Mouse (Mus musculus): ENCODE data around the gene Gm17428. TPM values are rescaled to one million over a fixed set of nuclear protein-coding genes. Genes with fewer than 3 reads are reported as not detected.
A peak's percentile ranks its signal among the peaks of the same experiment; 100 is the strongest.

The Gm17428 gene
- not detected in 2 replicates for polyA plus RNA-seq (2015; fragmentation: Nextera tagmentation; extraction: Ambion mirVana)

- Histone ChIP-seq H3K4me2 (replicated peaks; ENCODE audit: low read depth) (no peak within 1 kb of the TSS), H3K27ac (replicated peaks) (no peak within 1 kb of the TSS), H3K9me3 (ENCODE audit: control insufficient read depth, low read length) (no peaks in the 10 kb centered on the region), H3K4me3 (ENCODE audit: low read depth, low read length) (no peak within 1 kb of the TSS), H3K27me3 (ENCODE audit: control insufficient read depth, insufficient read depth, low read length) (no peaks in the 10 kb centered on the region), H3K9ac (ENCODE audit: low read length) (no peak within 1 kb of the TSS), H3K4me1 (replicated peaks; ENCODE audit: control insufficient read depth, insufficient read depth) (no peaks in the 10 kb centered on the region), H3K36me3 (ENCODE audit: control insufficient read depth, insufficient read depth, low read length) (no peaks in the 10 kb centered on the region)
- DNase-seq (ENCODE audit: low spot score) (no peak), ATAC-seq (ENCODE audit: low FRiP score, low TSS enrichment) (no peak)
- WGBS, result 66% methylated on average over 1 of the region's 1 CpGs
- no peak for TF ChIP-seq CTCF (IDR thresholded peaks at IDR 0.05; ENCODE audit: low read depth)
- no peak for TF ChIP-seq EP300 (optimal IDR thresholded peaks at IDR 0.05)
Measured at GRCm38 (mm10) chr14:54976633-54977032, at the start of gene Gm17428. TSS of gene Gm17428 (plus strand) at chr14:54976933.

DNA sequence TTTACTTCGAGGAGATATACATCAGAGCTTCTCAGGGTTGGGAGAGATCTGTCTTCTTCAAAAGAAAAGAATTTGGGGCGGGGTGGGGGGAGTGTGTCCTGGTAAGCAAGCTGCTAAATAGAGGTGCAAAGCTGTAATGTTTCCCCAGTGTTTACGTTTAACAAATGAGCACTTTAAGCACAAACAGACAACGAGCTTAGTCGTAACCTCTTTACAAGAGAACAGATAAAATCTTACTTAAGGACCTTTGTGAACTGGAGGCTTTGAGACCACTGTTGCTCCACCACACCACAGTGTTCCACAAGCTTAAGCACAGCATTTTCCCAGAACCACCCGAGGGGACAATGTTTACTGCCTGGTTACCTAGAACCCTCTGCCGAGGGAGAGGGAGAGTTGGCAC lies 49.4 kb upstream of the Gm17428 start:
- 18% methylated on average over 7 of the region's 7 CpGs for WGBS
- Histone ChIP-seq H3K9ac (ENCODE audit: low read length) (peak overlapping the region; percentile 88), H3K4me1 (replicated peaks; ENCODE audit: control insufficient read depth, insufficient read depth) (peaks cover 4% of the 10 kb centered on the region), H3K36me3 (ENCODE audit: control insufficient read depth, insufficient read depth, low read length) (no peaks in the 10 kb centered on the region), H3K9me3 (ENCODE audit: control insufficient read depth, low read length) (no peaks in the 10 kb centered on the region), H3K27ac (replicated peaks) (peak overlapping the region; percentile 98), H3K27me3 (ENCODE audit: control insufficient read depth, insufficient read depth, low read length) (no peaks in the 10 kb centered on the region), H3K4me3 (ENCODE audit: low read depth, low read length) (peak overlapping the region; percentile 56; the same call in 1 of the 2 replicates), H3K4me2 (replicated peaks; ENCODE audit: low read depth) (peak overlapping the region; percentile 88)
- ATAC-seq (ENCODE audit: low FRiP score, low TSS enrichment) (no peak), DNase-seq (ENCODE audit: low spot score) (no peak)
- no peak for TF ChIP-seq CTCF (IDR thresholded peaks at IDR 0.05; ENCODE audit: low read depth)
- no peak for TF ChIP-seq EP300 (optimal IDR thresholded peaks at IDR 0.05)

DNA sequence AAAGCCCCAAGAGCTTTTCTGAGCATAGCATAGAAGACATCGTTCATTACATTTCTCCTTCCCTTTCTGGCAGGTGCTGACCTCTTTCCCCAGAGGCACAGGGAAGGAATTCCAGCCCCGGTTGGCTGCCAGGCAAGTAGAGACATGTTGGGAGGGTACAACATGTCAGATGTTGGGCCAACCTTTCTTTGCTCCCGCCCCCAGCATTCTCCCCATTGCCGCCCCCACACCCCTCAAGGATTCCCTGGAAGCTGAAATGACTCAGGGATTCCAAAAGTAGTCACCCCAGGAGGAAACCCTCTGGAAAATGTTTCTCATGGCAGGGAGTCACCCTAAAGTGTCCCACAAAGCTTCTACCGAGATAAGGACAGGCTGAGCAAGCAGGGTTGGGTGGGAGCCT lies 46.9 kb upstream of the Gm17428 start:
- ATAC-seq (ENCODE audit: low FRiP score, low TSS enrichment) (no peak), DNase-seq (ENCODE audit: low spot score) (no peak)
- peak overlapping the region; percentile 53 for H3K27ac ChIP-seq (replicated peaks)
- TF ChIP-seq EP300 (optimal IDR thresholded peaks at IDR 0.05), result no peak
- no peak for TF ChIP-seq CTCF (IDR thresholded peaks at IDR 0.05; ENCODE audit: low read depth)
- peaks cover 4% of the 10 kb centered on the region for H3K4me1 ChIP-seq (replicated peaks; ENCODE audit: control insufficient read depth, insufficient read depth)
- no peak overlapping the region for H3K9ac ChIP-seq (ENCODE audit: low read length)
- H3K36me3 ChIP-seq (ENCODE audit: control insufficient read depth, insufficient read depth, low read length), result no peaks in the 10 kb centered on the region
- H3K9me3 ChIP-seq (ENCODE audit: control insufficient read depth, low read length), result no peaks in the 10 kb centered on the region
- H3K4me3 ChIP-seq (ENCODE audit: low read depth, low read length), result no peak overlapping the region
- WGBS, result 48% methylated on average over 5 of the region's 5 CpGs
- H3K27me3 ChIP-seq (ENCODE audit: control insufficient read depth, insufficient read depth, low read length), result no peaks in the 10 kb centered on the region
- no peak overlapping the region for H3K4me2 ChIP-seq (replicated peaks; ENCODE audit: low read depth)

GRCm38 (mm10) chr14:54930431-54930830 lies 46.3 kb upstream of the Gm17428 start:
- TF ChIP-seq CTCF (IDR thresholded peaks at IDR 0.05; ENCODE audit: low read depth) (no peak), EP300 (optimal IDR thresholded peaks at IDR 0.05) (no peak)
- no peak for ATAC-seq (ENCODE audit: low FRiP score, low TSS enrichment)
- Histone ChIP-seq H3K4me2 (replicated peaks; ENCODE audit: low read depth) (no peak overlapping the region), H3K4me1 (replicated peaks; ENCODE audit: control insufficient read depth, insufficient read depth) (peaks cover 4% of the 10 kb centered on the region), H3K9ac (ENCODE audit: low read length) (no peak overlapping the region), H3K27me3 (ENCODE audit: control insufficient read depth, insufficient read depth, low read length) (no peaks in the 10 kb centered on the region), H3K9me3 (ENCODE audit: control insufficient read depth, low read length) (no peaks in the 10 kb centered on the region), H3K4me3 (ENCODE audit: low read depth, low read length) (no peak overlapping the region), H3K36me3 (ENCODE audit: control insufficient read depth, insufficient read depth, low read length) (no peaks in the 10 kb centered on the region), H3K27ac (replicated peaks) (peak overlapping the region; percentile 53; the same call in 1 of the 2 replicates)
- WGBS, result 24% methylated on average over 2 of the region's 2 CpGs
- no peak for DNase-seq (ENCODE audit: low spot score)

DNA sequence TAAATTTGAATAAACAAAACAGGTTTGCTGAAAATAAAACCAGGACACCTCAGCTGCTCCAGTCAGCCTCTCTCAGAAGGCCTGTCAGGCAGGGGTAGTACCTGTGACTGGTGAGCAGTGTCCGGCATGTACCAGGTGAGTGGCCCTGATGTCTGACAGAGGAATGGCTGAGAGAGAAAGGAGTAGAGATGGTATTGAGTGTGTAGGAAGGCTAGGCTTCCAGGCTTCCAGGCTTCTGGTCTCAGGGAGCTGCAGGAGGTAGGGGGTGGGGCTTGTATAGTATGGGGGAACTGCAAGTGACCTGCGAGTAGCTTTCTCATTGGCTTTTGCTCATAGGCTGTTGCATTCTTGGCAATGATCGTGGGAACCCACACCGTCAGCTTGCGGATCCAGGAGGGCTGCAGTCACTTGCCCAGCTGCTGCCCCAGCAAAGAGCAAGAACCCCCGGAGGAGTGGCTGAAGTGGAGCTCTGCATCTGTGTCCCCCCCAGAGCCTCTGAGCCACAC lies 44.0 kb upstream of the Gm17428 start, which contains the start of gene Il25:
TSS of gene Il25 (plus strand) at position 51 of the 506 bp plus-strand sequence.
- ATAC-seq (ENCODE audit: low FRiP score, low TSS enrichment) (no peak), DNase-seq (ENCODE audit: low spot score) (no peak)
- no peaks in the 10 kb centered on the region for H3K9me3 ChIP-seq (ENCODE audit: control insufficient read depth, low read length)
- H3K27me3 ChIP-seq (ENCODE audit: control insufficient read depth, insufficient read depth, low read length), result no peaks in the 10 kb centered on the region
- no peak within 1 kb of the TSS for H3K4me2 ChIP-seq (replicated peaks; ENCODE audit: low read depth)
- no peaks in the 10 kb centered on the region for H3K36me3 ChIP-seq (ENCODE audit: control insufficient read depth, insufficient read depth, low read length)
- WGBS, result 26% methylated on average over 6 of the region's 6 CpGs
- H3K4me1 ChIP-seq (replicated peaks; ENCODE audit: control insufficient read depth, insufficient read depth), result peaks cover under 1% of the 10 kb centered on the region
- no peak within 1 kb of the TSS for H3K9ac ChIP-seq (ENCODE audit: low read length)
- no peak within 1 kb of the TSS for H3K27ac ChIP-seq (replicated peaks)
- no peak for TF ChIP-seq CTCF (IDR thresholded peaks at IDR 0.05; ENCODE audit: low read depth)
- TF ChIP-seq EP300 (optimal IDR thresholded peaks at IDR 0.05), result no peak
- H3K4me3 ChIP-seq (ENCODE audit: low read depth, low read length), result no peak within 1 kb of the TSS
